Mouse (Mus musculus) splenic B cell, adult 2 months (primary cell): ENCODE results near the gene Aftph.
"Not testable (repeated sequence)": the region's sequence is repeated elsewhere in the genome, so short reads cannot be mapped to it uniquely, and the experiment has no call there.

Experiments
- DNase-seq: peaks from one replicate; pipeline ENCODE4 v3.0.0-alpha.2; 2011; ENCODE audit warnings: low read depth, low spot score
- H3K27me3 ChIP-seq: 2 replicates; pipeline ENCODE4 v1.6.1; 2012; ENCODE audit warnings: mild to moderate bottlenecking, low read length, moderate library complexity, mixed read lengths; ENCODE audit not compliant: control insufficient read depth, poor library complexity, insufficient read depth, severe bottlenecking
- H3K36me3 ChIP-seq: 2 replicates; pipeline ENCODE4 v1.6.1; 2012; ENCODE audit warnings: mild to moderate bottlenecking, low read length, moderate library complexity, mixed read lengths; ENCODE audit not compliant: control insufficient read depth, poor library complexity, insufficient read depth, severe bottlenecking

Aftph gene

GRCm38 (mm10) chr11:20741201-20742100 lies at the start of gene Aftph:
Aftph (minus strand) TSS chr11:20741589.
- Histone ChIP-seq H3K36me3 (0 out of 2 replicates have a peak, but pooled peaks cover 2% of the 10 kb centered on the region), H3K27me3 (no peaks in the 10 kb centered on the region)
- DNase-seq: peak; percentile 98

- Histone ChIP-seq H3K36me3 (no peaks in the 10 kb centered on the region), H3K27me3 (no peaks in the 10 kb centered on the region)
- DNase-seq: no peak
Measured at GRCm38 (mm10) chr11:20789015-20789414, 47.6 kb upstream of the Aftph start.

- no peak for DNase-seq
- H3K27me3 ChIP-seq: no peaks in the 10 kb centered on the region
- H3K36me3 ChIP-seq: no peaks in the 10 kb centered on the region
Measured at GRCm38 (mm10) chr11:20788070-20788469, 46.7 kb upstream of the Aftph start.

GRCm38 (mm10) chr11:20786191-20786590 lies 44.8 kb upstream of the Aftph start:
- H3K36me3 ChIP-seq: no peaks in the 10 kb centered on the region
- DNase-seq: no peak
- H3K27me3 ChIP-seq: no peaks in the 10 kb centered on the region

- no peaks in the 10 kb centered on the region for H3K36me3 ChIP-seq
- H3K27me3 ChIP-seq: no peaks in the 10 kb centered on the region
Measured at GRCm38 (mm10) chr11:20785186-20785585, 43.8 kb upstream of the Aftph start.

GRCm38 (mm10) chr11:20784776-20785175 lies 43.4 kb upstream of the Aftph start:
- H3K27me3 ChIP-seq: no peaks in the 10 kb centered on the region
- H3K36me3 ChIP-seq: no peaks in the 10 kb centered on the region
- no peak for DNase-seq

More at GRCm38 (mm10) chr11:20785186-20785585, 43.8 kb upstream of the Aftph start:
- DNase-seq: no peak

- H3K27me3 ChIP-seq: no peaks in the 10 kb centered on the region
- H3K36me3 ChIP-seq: no peaks in the 10 kb centered on the region
- DNase-seq: no peak
Measured at GRCm38 (mm10) chr11:20783467-20783866, 42.1 kb upstream of the Aftph start.

GRCm38 (mm10) chr11:20782620-20783019 lies 41.2 kb upstream of the Aftph start:
- no peak for DNase-seq
- H3K36me3 ChIP-seq: no peaks in the 10 kb centered on the region
- no peaks in the 10 kb centered on the region for H3K27me3 ChIP-seq

- no peak for DNase-seq
- H3K36me3 ChIP-seq: no peaks in the 10 kb centered on the region
- H3K27me3 ChIP-seq: no peaks in the 10 kb centered on the region
Measured at GRCm38 (mm10) chr11:20780312-20780711, 38.9 kb upstream of the Aftph start.

- H3K27me3 ChIP-seq: no peaks in the 10 kb centered on the region
- H3K36me3 ChIP-seq: no peaks in the 10 kb centered on the region
- DNase-seq: no peak
Measured at GRCm38 (mm10) chr11:20778861-20779563, 37.6 kb upstream of the Aftph start.

- Histone ChIP-seq H3K36me3 (no peaks in the 10 kb centered on the region), H3K27me3 (no peaks in the 10 kb centered on the region)
- no peak for DNase-seq
Measured at GRCm38 (mm10) chr11:20778298-20778697, 36.9 kb upstream of the Aftph start.

- no peaks in the 10 kb centered on the region for H3K36me3 ChIP-seq
- DNase-seq: no peak
- no peaks in the 10 kb centered on the region for H3K27me3 ChIP-seq
Measured at GRCm38 (mm10) chr11:20776668-20777067, 35.3 kb upstream of the Aftph start.

- H3K36me3 ChIP-seq: no peaks in the 10 kb centered on the region
- no peak for DNase-seq
- no peaks in the 10 kb centered on the region for H3K27me3 ChIP-seq
Measured at GRCm38 (mm10) chr11:20772642-20773041, 31.3 kb upstream of the Aftph start.

GRCm38 (mm10) chr11:20771827-20772226 lies 30.4 kb upstream of the Aftph start:
- not testable (repeated sequence) for H3K36me3 ChIP-seq, DNase-seq, H3K27me3 ChIP-seq

- not testable (repeated sequence) for H3K27me3 ChIP-seq, H3K36me3 ChIP-seq
- DNase-seq: peak; percentile 55
Measured at GRCm38 (mm10) chr11:20761984-20762383, 20.6 kb upstream of the Aftph start.
